Mouse (Mus musculus) testis, postnatal 10 days (tissue): Measurements from ENCODE around the gene Bola2.
"Not testable (repeated sequence)": the region's sequence is repeated elsewhere in the genome, so short reads cannot be mapped to it uniquely, and the experiment has no call there.

Source experiments
- DNase-seq: peaks from one replicate; pipeline ENCODE4 v3.0.0; 2021; ENCODE audit warnings: low spot score

Bola2 gene

GRCm38 (mm10) chr7:126710266-126710665, 15.1 kb downstream of the Bola2 start:
- no peak for DNase-seq

- no peak for DNase-seq
Observed at GRCm38 (mm10) chr7:126711910-126712309, 16.7 kb downstream of the Bola2 start.

DNA sequence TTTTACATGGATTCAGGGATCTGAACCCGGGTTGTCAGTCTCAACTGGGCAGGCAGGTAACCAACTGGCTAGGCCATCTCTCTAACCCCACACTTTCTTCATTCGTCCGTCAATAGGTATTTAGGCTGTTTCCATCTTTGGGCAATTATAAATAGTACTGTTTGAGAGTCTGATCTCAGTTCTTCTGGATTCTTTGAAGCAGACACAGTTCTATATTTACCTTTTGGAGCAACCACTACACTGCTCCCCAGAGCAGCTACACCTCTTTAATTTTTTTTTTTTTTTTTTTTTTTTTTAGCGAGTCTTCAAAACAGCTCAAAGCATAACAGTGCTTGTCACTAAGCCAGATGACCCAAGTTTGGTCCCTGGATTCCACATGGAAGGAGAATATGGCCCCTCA, 20.5 kb downstream of the Bola2 start:
- DNase-seq, result no peak

- DNase-seq, result no peak
Observed at GRCm38 (mm10) chr7:126717566-126717965, 22.4 kb downstream of the Bola2 start.

GRCm38 (mm10) chr7:126718787-126719337, 23.7 kb downstream of the Bola2 start:
- DNase-seq, result no peak

GRCm38 (mm10) chr7:126721635-126722034, 26.4 kb downstream of the Bola2 start:
- DNase-seq, result no peak

- no peak for DNase-seq
Observed at GRCm38 (mm10) chr7:126725077-126725476, 29.9 kb downstream of the Bola2 start.

DNA sequence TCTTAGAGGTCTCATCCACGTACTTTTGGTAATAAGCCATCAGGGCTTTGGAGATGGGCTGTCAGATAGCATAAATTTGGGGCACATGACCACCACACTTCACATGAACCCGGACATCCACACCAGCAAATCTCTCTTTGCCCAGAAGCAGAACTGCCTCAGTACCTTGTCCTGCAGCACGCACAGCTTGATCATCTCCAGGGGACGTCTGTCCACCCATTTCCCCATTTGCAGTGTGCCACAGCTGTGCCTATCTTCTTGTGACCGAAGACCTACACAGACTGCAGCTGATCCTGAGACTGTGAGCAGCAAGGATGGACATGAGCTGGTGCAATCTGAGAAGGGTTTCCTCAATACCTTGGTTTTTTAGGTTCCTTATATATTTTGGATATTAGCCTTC, 30.5 kb downstream of the Bola2 start:
- no peak for DNase-seq

DNA sequence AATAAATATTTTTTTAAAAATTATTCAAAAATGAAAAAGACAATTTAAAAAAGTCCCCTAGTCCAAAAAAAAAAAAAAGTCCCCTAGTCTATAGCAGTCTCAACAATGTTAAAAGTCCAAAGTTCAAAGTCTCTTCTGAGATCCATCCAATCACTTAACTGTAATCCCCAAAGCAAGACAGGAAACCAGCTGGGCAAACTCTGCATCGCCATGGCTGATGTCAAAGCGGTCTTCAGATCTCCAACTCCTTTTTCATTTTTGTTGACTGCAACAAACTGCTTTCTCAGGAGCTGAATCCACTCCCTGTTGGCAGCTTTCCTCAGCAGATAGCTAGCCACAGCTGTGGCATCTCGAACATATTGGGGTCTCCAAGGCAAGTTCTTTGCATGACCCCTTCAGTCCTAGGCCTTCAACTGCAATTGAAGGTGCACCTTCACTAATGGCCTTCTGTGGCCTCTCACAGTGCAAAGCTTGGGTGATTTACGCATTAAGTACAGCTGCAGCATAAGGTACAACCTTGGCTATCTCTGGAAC, 35.1 kb downstream of the Bola2 start:
- DNase-seq, result not testable (repeated sequence)

DNA sequence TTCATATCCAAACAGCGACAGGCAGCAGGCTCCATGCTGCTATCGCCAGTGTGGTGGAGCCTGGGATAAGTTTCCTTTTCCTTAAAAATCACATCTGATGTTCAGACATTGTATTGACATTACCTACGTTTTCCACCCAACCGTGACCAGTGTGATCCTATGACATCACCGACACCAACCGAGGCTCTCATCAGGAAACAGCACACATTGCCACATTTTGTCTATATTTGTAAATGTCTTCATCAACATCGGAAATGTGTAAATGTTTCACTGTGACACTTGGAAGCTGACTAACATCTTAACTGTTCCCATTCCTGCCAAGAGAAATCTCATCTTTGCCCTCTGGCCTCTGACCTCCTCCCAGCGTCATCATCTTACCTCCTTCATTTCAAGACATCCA, 40.9 kb downstream of the Bola2 start:
- no peak for DNase-seq

- DNase-seq, result no peak
Observed at GRCm38 (mm10) chr7:126739551-126739950, 44.4 kb downstream of the Bola2 start.

- no peak for DNase-seq
Observed at GRCm38 (mm10) chr7:126740132-126740735, 45.0 kb downstream of the Bola2 start.

DNA sequence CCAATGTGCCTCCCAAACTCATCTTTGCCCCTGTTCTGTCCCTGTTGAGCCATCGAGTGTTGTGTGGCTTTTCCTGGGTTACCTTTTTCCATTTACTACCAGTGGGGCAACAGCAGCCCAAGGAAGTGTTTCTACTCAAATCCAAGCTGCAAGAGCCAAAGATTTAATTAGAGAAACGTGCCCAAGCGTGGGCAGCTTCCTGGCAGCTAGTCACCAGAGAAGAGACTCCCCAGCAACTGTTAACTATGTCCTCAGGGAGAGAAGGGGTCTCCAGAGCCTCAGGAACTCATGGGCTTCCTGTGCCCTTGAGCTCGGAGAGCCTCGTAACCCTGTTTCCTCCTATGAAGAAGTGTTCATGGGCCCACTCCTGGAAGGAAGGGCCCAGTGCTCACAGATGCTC, 45.8 kb downstream of the Bola2 start:
- DNase-seq, result no peak

DNA sequence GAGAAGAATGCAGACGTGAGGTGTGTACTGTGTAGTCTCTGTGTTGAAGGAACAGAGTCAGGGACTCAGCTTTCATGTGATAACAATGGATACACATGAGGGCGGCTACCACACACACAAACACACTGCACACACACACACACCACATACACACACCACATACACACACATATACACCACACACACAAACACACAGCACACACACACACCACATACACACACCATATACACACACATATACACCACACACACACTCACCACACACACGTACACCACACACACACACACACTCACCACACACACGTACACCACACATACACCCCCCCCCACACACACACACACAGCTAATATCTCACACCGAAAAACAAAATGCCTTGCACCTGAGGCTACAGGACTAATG, 46.3 kb downstream of the Bola2 start:
- no peak for DNase-seq

DNA sequence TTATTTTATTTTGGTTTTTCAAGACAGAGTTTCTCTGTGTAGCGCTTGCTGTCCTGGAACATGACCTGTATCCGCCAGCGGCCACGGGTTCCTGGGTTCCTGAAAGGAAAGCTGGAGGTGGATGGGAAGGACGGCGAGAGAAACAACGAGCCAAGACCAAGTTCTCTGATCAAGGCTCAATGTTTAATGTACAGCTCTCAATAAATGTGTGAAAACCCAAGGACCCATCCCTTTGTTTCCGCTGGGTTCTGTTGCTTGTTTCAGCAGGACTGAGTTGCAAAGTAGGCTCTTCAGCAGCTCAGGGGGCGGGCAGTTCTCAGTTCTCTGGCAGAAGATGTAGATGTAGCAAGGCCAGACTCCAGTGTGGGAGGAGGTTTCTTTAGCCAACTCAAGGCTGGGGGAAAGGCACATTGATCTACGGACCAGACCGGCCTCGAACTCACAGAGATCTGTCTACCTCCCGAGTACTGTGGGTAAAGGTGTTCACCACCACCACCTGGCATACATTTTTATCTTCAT, 46.8 kb downstream of the Bola2 start:
- no peak for DNase-seq

DNA sequence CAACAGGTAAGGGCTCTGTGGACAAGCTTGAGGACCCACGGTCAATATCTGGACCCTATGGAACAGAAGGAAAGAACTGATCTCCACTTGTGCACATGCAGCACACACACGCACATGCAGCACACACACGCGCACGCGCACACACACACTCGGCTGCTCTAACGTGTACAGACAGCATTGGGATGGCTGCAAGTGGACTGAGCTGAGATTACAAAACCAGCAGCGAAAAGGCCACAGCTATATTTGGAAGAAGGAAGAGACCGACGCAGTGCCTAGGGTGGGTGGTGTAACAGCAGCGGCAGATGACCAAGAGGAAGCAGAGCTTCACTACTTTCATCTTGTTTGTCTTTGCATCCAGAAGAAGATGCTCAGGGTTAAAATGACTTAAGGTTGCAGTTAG, 50.9 kb downstream of the Bola2 start:
- DNase-seq, result no peak

DNA sequence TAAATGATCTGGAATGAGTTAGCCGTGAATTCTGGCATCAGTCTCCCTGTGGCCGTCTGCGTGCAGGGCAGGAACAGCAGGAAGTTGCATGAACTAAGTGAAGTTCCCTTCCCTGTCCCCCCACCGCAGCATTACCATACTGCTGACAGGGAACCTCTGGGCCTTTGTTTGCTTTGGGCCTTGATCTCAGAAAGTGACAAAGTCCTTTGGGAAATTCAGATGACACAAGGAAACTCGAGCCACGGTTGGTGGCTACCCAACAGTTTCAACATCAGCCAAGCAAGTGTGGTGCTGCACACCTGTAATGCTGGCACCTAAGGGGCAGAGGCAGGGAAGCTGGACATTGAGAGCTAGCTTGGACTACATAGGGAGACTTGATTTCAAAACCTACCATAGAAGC, 51.6 kb downstream of the Bola2 start:
- no peak for DNase-seq

- DNase-seq, result no peak
Observed at GRCm38 (mm10) chr7:126748824-126749223, 53.6 kb downstream of the Bola2 start.
